Mouse (Mus musculus) embryonic facial prominence, embryonic 10.5 days (tissue): Measurements from ENCODE around the gene Nfib. TPM values are rescaled to one million over a fixed set of nuclear protein-coding genes. Genes with fewer than 3 reads are reported as not detected.
A peak's percentile ranks its signal among the peaks of the same experiment; 100 is the strongest.

Source experiments
- DNase-seq: peaks from one replicate; pipeline ENCODE4 v3.0.0-alpha.2; 2017; ENCODE audit warnings: low spot score
- H3K27ac ChIP-seq: fragments of 300-500 bp; sonication (generic); replicated peaks from 2 replicates; pipeline ENCODE4 v1.5.1; 2016; ENCODE audit warnings: mild to moderate bottlenecking
- H3K27me3 ChIP-seq: fragments of 300-500 bp; sonication (generic); replicated peaks from 2 replicates; pipeline ENCODE4 v1.6.1; 2016; ENCODE audit warnings: low read depth, mild to moderate bottlenecking; ENCODE audit not compliant: poor library complexity, severe bottlenecking
- H3K36me3 ChIP-seq: fragments of 300-500 bp; sonication (generic); replicated peaks from 2 replicates; pipeline ENCODE4 v1.6.1; 2016; ENCODE audit warnings: mild to moderate bottlenecking, moderate library complexity
- H3K4me1 ChIP-seq: fragments of 300-500 bp; sonication (generic); 2 replicates; pipeline ENCODE4 v1.6.1; 2016
- H3K4me3 ChIP-seq: fragments of 300-500 bp; sonication (generic); 2 replicates; pipeline ENCODE4 v1.5.1; 2016; ENCODE audit warnings: mild to moderate bottlenecking, moderate library complexity
- H3K9me3 ChIP-seq: fragments of 300-500 bp; sonication (generic); 2 replicates; pipeline ENCODE4 v1.6.1; 2016; ENCODE audit warnings: mild to moderate bottlenecking
- WGBS: fragments of 180-500 bp; shearing (Covaris S2); methylation state at CpG from one replicate; pipeline ENCODE4 v1.1.7; 2016; 5-methylcytosine and 5-hydroxymethylcytosine counted together
- polyA plus RNA-seq: library from polyadenylated mRNA; unstranded; fragments of >200 nt; fragmentation: Nextera tagmentation; extraction: Ambion mirVana; gene quantifications from 2 replicates; pipeline ENCODE4 v1.2.1, GENCODE M21; 2016

Nfib gene
- polyA plus RNA-seq, 1 experiment from 2014 or later: 26.7 TPM

DNA sequence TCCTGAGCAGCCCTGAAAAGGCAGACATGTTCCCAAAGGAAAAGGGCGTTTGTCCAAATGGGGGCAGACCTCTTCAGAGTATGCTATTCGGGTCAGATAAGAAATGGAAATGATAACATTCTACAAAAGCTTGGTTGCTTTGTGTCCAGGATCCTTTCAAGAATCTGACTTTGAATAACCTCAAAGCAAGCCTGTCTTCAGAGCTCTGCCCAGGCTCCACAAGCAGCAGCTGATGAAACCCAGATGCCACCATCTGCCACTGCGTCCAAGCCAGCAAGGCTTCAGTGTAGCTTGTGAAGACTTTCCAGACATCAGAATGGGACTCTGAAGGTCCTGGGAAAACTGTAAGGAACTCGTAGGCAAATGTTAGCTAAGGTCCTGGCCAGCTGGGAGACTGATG is 289.7 kb downstream of the Nfib start:
- H3K36me3 ChIP-seq: no peaks in the 10 kb centered on the region
- DNase-seq: peak; percentile 30
- H3K27me3 ChIP-seq: no peaks in the 10 kb centered on the region
- 73% methylated on average over 4 of the region's 4 CpGs for WGBS
- H3K27ac ChIP-seq: no peak overlapping the region
- H3K9me3 ChIP-seq: no peaks in the 10 kb centered on the region
- H3K4me1 ChIP-seq: peaks cover 20% of the 10 kb centered on the region
- H3K4me3 ChIP-seq: no peak overlapping the region

DNA sequence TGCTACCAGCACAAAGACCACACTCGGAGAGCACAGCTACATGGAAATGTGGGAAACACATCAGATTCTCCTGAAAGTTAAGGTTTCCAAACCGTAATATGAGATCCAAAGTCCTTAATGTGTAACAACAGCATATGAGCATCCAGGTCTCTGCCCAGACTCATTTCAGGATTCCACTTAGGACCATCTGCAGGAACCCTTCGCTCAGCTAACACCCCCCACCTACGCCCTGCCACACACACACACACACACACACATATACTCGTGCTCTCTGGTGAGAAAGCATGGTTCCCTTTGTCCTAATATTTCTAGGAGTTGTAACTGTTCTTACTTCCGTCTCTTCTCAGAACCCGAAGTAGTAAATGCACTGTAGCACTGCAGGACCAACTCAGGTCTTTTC is 292.9 kb downstream of the Nfib start:
- WGBS: 79% methylated on average over 7 of the region's 7 CpGs
- peaks cover 28% of the 10 kb centered on the region for H3K4me1 ChIP-seq
- H3K27ac ChIP-seq: peak overlapping the region; percentile 20; the same call in 1 of the 2 replicates
- H3K36me3 ChIP-seq: no peaks in the 10 kb centered on the region
- no peak for DNase-seq
- H3K4me3 ChIP-seq: no peak overlapping the region
- H3K9me3 ChIP-seq: no peaks in the 10 kb centered on the region
- no peaks in the 10 kb centered on the region for H3K27me3 ChIP-seq

GRCm38 (mm10) chr4:82411965-82412364 is 293.6 kb downstream of the Nfib start:
- Histone ChIP-seq H3K27me3 (no peaks in the 10 kb centered on the region), H3K36me3 (no peaks in the 10 kb centered on the region), H3K4me1 (peaks cover 28% of the 10 kb centered on the region), H3K9me3 (no peaks in the 10 kb centered on the region), H3K27ac (no peak overlapping the region), H3K4me3 (no peak overlapping the region)
- WGBS: 38% methylated on average over 5 of the region's 5 CpGs
- no peak for DNase-seq

GRCm38 (mm10) chr4:82408463-82409404 is 296.8 kb downstream of the Nfib start:
- H3K27ac ChIP-seq: no peak overlapping the region

GRCm38 (mm10) chr4:82406511-82406910 is 299.0 kb downstream of the Nfib start:
- 88% methylated on average over 6 of the region's 6 CpGs for WGBS
- Histone ChIP-seq H3K4me3 (no peak overlapping the region), H3K9me3 (no peaks in the 10 kb centered on the region), H3K36me3 (no peaks in the 10 kb centered on the region), H3K4me1 (peaks cover 39% of the 10 kb centered on the region), H3K27ac (no peak overlapping the region), H3K27me3 (no peaks in the 10 kb centered on the region)
- DNase-seq: no peak

More at GRCm38 (mm10) chr4:82408463-82409404, 296.8 kb downstream of the Nfib start:
- no peaks in the 10 kb centered on the region for H3K9me3 ChIP-seq
- H3K4me1 ChIP-seq: peaks cover 43% of the 10 kb centered on the region
- 70% methylated on average over 22 of the region's 22 CpGs for WGBS
- peak; percentile 23 for DNase-seq
- no peak overlapping the region for H3K4me3 ChIP-seq
- H3K27me3 ChIP-seq: no peaks in the 10 kb centered on the region
- no peaks in the 10 kb centered on the region for H3K36me3 ChIP-seq

- WGBS: 86% methylated on average over 5 of the region's 5 CpGs
- Histone ChIP-seq H3K4me1 (peaks cover 46% of the 10 kb centered on the region), H3K27ac (no peak overlapping the region), H3K27me3 (no peaks in the 10 kb centered on the region), H3K9me3 (no peaks in the 10 kb centered on the region), H3K4me3 (no peak overlapping the region), H3K36me3 (no peaks in the 10 kb centered on the region)
- no peak for DNase-seq
Observed at GRCm38 (mm10) chr4:82405791-82406190, 299.8 kb downstream of the Nfib start.

GRCm38 (mm10) chr4:82403975-82404651 is 301.4 kb downstream of the Nfib start:
- Histone ChIP-seq H3K27me3 (no peaks in the 10 kb centered on the region), H3K27ac (peak overlapping the region; percentile 54), H3K9me3 (no peaks in the 10 kb centered on the region), H3K36me3 (no peaks in the 10 kb centered on the region), H3K4me3 (no peak overlapping the region), H3K4me1 (peaks cover 59% of the 10 kb centered on the region)
- DNase-seq: no peak
- WGBS: 77% methylated on average over 13 of the region's 13 CpGs

- Histone ChIP-seq H3K36me3 (no peaks in the 10 kb centered on the region), H3K27ac (no peak overlapping the region), H3K4me1 (peaks cover 61% of the 10 kb centered on the region), H3K9me3 (no peaks in the 10 kb centered on the region), H3K27me3 (no peaks in the 10 kb centered on the region), H3K4me3 (no peak overlapping the region)
- WGBS: 92% methylated on average over 9 of the region's 9 CpGs
- DNase-seq: no peak
Observed at GRCm38 (mm10) chr4:82402666-82403065, 302.9 kb downstream of the Nfib start.

GRCm38 (mm10) chr4:82401450-82402061 is 304.0 kb downstream of the Nfib start:
- no peaks in the 10 kb centered on the region for H3K9me3 ChIP-seq
- peak overlapping the region; percentile 14; the same call in 1 of the 2 replicates for H3K27ac ChIP-seq
- H3K36me3 ChIP-seq: no peaks in the 10 kb centered on the region
- 24% methylated on average over 3 of the region's 3 CpGs for whole genome bisulfite sequencing
- peaks cover 61% of the 10 kb centered on the region for H3K4me1 ChIP-seq
- H3K4me3 ChIP-seq: no peak overlapping the region
- no peak for DNase-seq
- no peaks in the 10 kb centered on the region for H3K27me3 ChIP-seq

- Histone ChIP-seq H3K4me1 (peaks cover 56% of the 10 kb centered on the region), H3K27me3 (no peaks in the 10 kb centered on the region), H3K9me3 (no peaks in the 10 kb centered on the region), H3K27ac (peak overlapping the region; percentile 75), H3K4me3 (no peak overlapping the region), H3K36me3 (no peaks in the 10 kb centered on the region)
- 13% methylated on average over 5 of the region's 5 CpGs for WGBS
- DNase-seq: peak; percentile 24
Observed at GRCm38 (mm10) chr4:82400536-82400935, 305.0 kb downstream of the Nfib start.

DNA sequence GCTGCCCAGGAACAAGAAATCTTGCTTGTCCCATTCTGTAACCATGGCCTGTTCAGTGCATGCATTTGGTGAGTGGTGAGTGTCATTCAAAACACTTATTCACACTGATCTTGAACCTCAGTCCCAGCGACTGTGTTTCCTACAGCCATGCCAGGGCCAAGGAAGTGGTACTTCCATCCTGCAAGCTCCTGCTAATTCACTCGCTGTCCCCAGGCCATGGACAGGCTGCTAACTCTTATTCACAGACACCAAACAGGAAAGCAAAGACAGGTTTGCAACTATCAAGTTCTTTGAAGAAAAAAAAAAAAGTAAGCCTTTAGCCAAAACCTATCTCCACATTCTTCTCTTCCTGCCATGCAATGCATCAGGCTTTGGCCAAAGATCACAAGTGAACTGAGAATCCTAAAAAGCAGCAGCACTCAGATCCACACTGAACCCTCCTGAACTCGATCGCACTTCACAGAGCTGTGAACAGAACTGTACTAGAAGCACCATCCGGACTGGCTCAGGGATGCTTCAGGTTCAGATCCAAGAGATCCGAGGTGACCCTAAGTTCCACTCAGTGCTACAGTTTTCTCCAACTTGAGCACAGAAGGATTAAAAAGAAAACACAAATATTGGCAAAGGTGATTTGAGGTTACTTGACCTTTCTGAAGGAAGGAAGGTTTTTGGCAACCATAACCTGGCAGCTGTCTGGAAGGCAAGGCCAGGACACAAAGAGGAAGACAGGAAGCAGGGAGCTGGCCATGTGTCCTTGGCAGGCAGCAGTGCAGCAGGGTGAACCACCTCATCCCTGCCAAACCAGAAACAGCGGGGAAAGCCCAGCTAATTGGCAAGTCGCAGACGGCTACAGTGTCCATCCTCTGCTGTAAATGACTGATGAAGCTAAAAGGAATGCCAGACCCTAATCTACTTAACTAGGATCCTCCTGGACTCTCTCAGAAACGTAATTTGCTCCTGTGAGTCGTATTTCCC is 305.9 kb downstream of the Nfib start:
- Histone ChIP-seq H3K4me3 (no peak overlapping the region), H3K27me3 (no peaks in the 10 kb centered on the region), H3K36me3 (no peaks in the 10 kb centered on the region), H3K27ac (peak overlapping the region; percentile 75), H3K4me1 (peaks cover 48% of the 10 kb centered on the region), H3K9me3 (no peaks in the 10 kb centered on the region)
- 47% methylated on average over 11 of the region's 11 CpGs for WGBS
- peak; percentile 28 for DNase-seq
